Mouse (Mus musculus) forebrain, embryonic 15.5 days (tissue): ENCODE results near the gene Papss1. TPM values are rescaled to one million over a fixed set of nuclear protein-coding genes. Genes with fewer than 3 reads are reported as not detected.

Experiments
- ATAC-seq: fragments of 200-750 bp; cut with Nextera tagmentation; replicated peaks from 2 replicates; pipeline ENCODE4 v1.8.0; 2017; ENCODE audit warnings: mild to moderate bottlenecking, moderate TSS enrichment, moderate library complexity
- H3K27ac ChIP-seq: fragments of 300-500 bp; sonication (generic); replicated peaks from 2 replicates; pipeline ENCODE4 v1.5.1; 2015; ENCODE audit warnings: mild to moderate bottlenecking, inconsistent platforms
- H3K27me3 ChIP-seq: fragments of 300-500 bp; sonication (generic); 2 replicates; pipeline ENCODE4 v1.6.1; 2015; ENCODE audit warnings: inconsistent platforms
- H3K36me3 ChIP-seq: fragments of 300-500 bp; sonication (generic); 2 replicates; pipeline ENCODE4 v1.6.1; 2015; ENCODE audit warnings: mild to moderate bottlenecking, inconsistent platforms
- H3K4me1 ChIP-seq: fragments of 300-500 bp; sonication (generic); 2 replicates; pipeline ENCODE4 v1.6.1; 2015; ENCODE audit warnings: inconsistent platforms
- H3K4me2 ChIP-seq: fragments of 300-500 bp; sonication (generic); replicated peaks from 2 replicates; pipeline ENCODE4 v1.6.1; 2015; ENCODE audit warnings: mild to moderate bottlenecking, inconsistent platforms
- H3K4me3 ChIP-seq: fragments of 300-500 bp; sonication (generic); 2 replicates; pipeline ENCODE4 v1.5.1; 2015; ENCODE audit warnings: mild to moderate bottlenecking, inconsistent platforms
- H3K9ac ChIP-seq: fragments of 300-500 bp; sonication (generic); replicated peaks from 2 replicates; pipeline ENCODE4 v1.6.1; 2015; ENCODE audit warnings: mild to moderate bottlenecking, inconsistent platforms
- H3K9me3 ChIP-seq: fragments of 300-500 bp; sonication (generic); 2 replicates; pipeline ENCODE4 v1.6.1; 2016; ENCODE audit warnings: inconsistent platforms
- WGBS: fragments of 180-500 bp; shearing (Covaris S2); methylation state at CpG from one replicate; pipeline ENCODE4 v1.1.7; 2015; ENCODE audit warnings: mixed read lengths; 5-methylcytosine and 5-hydroxymethylcytosine counted together
- polyA plus RNA-seq: library from polyadenylated mRNA; unstranded; fragments of >200 nt; fragmentation: Nextera tagmentation; extraction: Ambion mirVana; gene quantifications from 2 replicates; pipeline ENCODE4 v1.2.1, GENCODE M21; 2015

The Papss1 gene
- polyA plus RNA-seq, 1 experiment from 2014 or later: 126 TPM

- Histone ChIP-seq H3K9me3 (no peaks in the 10 kb centered on the region), H3K27ac (no peak overlapping the region), H3K9ac (no peak overlapping the region), H3K27me3 (no peaks in the 10 kb centered on the region), H3K4me3 (no peak overlapping the region), H3K4me1 (no peaks in the 10 kb centered on the region), H3K4me2 (no peak overlapping the region), H3K36me3 (peaks cover 24% of the 10 kb centered on the region)
- 86% methylated on average over 15 of the region's 15 CpGs for WGBS
- ATAC-seq: no peak
Observed at GRCm38 (mm10) chr3:131593143-131593798, 28.7 kb downstream of the Papss1 start.

- H3K4me2 ChIP-seq: no peak overlapping the region
- no peaks in the 10 kb centered on the region for H3K9me3 ChIP-seq
- H3K9ac ChIP-seq: no peak overlapping the region
- 96% methylated on average over 11 of the region's 11 CpGs for WGBS
- H3K27me3 ChIP-seq: no peaks in the 10 kb centered on the region
- H3K36me3 ChIP-seq: peaks cover 16% of the 10 kb centered on the region; the same call in 1 of the 2 replicates
- H3K27ac ChIP-seq: no peak overlapping the region
- ATAC-seq: no peak; the same call in 1 of the 2 replicates
- no peak overlapping the region for H3K4me3 ChIP-seq
- no peaks in the 10 kb centered on the region for H3K4me1 ChIP-seq
Observed at GRCm38 (mm10) chr3:131594361-131594760, 29.8 kb downstream of the Papss1 start.

- 92% methylated on average over 14 of the region's 14 CpGs for WGBS
Observed at GRCm38 (mm10) chr3:131595546-131596245, 31.1 kb downstream of the Papss1 start.

GRCm38 (mm10) chr3:131600726-131601125 lies 36.2 kb downstream of the Papss1 start:
- ATAC-seq: no peak
- Histone ChIP-seq H3K4me1 (peaks cover 3% of the 10 kb centered on the region), H3K4me2 (no peak overlapping the region), H3K27ac (no peak overlapping the region), H3K36me3 (peaks cover 7% of the 10 kb centered on the region; the same call in 1 of the 2 replicates), H3K9ac (no peak overlapping the region), H3K27me3 (no peaks in the 10 kb centered on the region), H3K9me3 (no peaks in the 10 kb centered on the region), H3K4me3 (no peak overlapping the region)
- 95% methylated on average over 11 of the region's 11 CpGs for WGBS

More at GRCm38 (mm10) chr3:131595546-131596245, 31.1 kb downstream of the Papss1 start:
- H3K9me3 ChIP-seq: no peaks in the 10 kb centered on the region
- no peak overlapping the region for H3K4me3 ChIP-seq
- no peak for ATAC-seq
- H3K4me1 ChIP-seq: no peaks in the 10 kb centered on the region
- no peaks in the 10 kb centered on the region for H3K27me3 ChIP-seq
- no peak overlapping the region for H3K27ac ChIP-seq
- H3K4me2 ChIP-seq: no peak overlapping the region
- peaks cover 12% of the 10 kb centered on the region; the same call in 1 of the 2 replicates for H3K36me3 ChIP-seq
- no peak overlapping the region for H3K9ac ChIP-seq

GRCm38 (mm10) chr3:131601366-131601765 lies 36.8 kb downstream of the Papss1 start:
- peaks cover 3% of the 10 kb centered on the region for H3K4me1 ChIP-seq
- no peaks in the 10 kb centered on the region for H3K27me3 ChIP-seq
- 94% methylated on average over 1 of the region's 1 CpGs for WGBS

GRCm38 (mm10) chr3:131602995-131603414 lies 38.4 kb downstream of the Papss1 start:
- peak; percentile 69 for ATAC-seq
- no peak overlapping the region for H3K9ac ChIP-seq
- no peak overlapping the region for H3K4me2 ChIP-seq
- 44% methylated on average over 4 of the region's 4 CpGs for WGBS
- no peaks in the 10 kb centered on the region for H3K27me3 ChIP-seq
- no peak overlapping the region for H3K4me3 ChIP-seq
- H3K27ac ChIP-seq: no peak overlapping the region
- H3K4me1 ChIP-seq: peaks cover 3% of the 10 kb centered on the region
- no peaks in the 10 kb centered on the region for H3K9me3 ChIP-seq
- H3K36me3 ChIP-seq: peaks cover 30% of the 10 kb centered on the region

More at GRCm38 (mm10) chr3:131601366-131601765, 36.8 kb downstream of the Papss1 start:
- H3K36me3 ChIP-seq: peaks cover 14% of the 10 kb centered on the region; the same call in 1 of the 2 replicates
- H3K9ac ChIP-seq: no peak overlapping the region
- H3K4me3 ChIP-seq: no peak overlapping the region
- ATAC-seq: no peak
- no peak overlapping the region for H3K27ac ChIP-seq
- H3K9me3 ChIP-seq: no peaks in the 10 kb centered on the region
- H3K4me2 ChIP-seq: no peak overlapping the region

GRCm38 (mm10) chr3:131608112-131608511 lies 43.5 kb downstream of the Papss1 start:
- Histone ChIP-seq H3K4me1 (peaks cover 1% of the 10 kb centered on the region), H3K9ac (no peak overlapping the region), H3K27ac (no peak overlapping the region), H3K4me2 (no peak overlapping the region), H3K36me3 (peaks cover 41% of the 10 kb centered on the region), H3K27me3 (no peaks in the 10 kb centered on the region), H3K9me3 (no peaks in the 10 kb centered on the region), H3K4me3 (no peak overlapping the region)
- WGBS: 94% methylated on average over 6 of the region's 6 CpGs
- no peak for ATAC-seq

- 88% methylated on average over 4 of the region's 4 CpGs for WGBS
- Histone ChIP-seq H3K27me3 (no peaks in the 10 kb centered on the region), H3K4me1 (no peaks in the 10 kb centered on the region), H3K9me3 (no peaks in the 10 kb centered on the region), H3K9ac (no peak overlapping the region), H3K4me2 (no peak overlapping the region), H3K27ac (no peak overlapping the region), H3K4me3 (no peak overlapping the region), H3K36me3 (peaks cover 49% of the 10 kb centered on the region)
- ATAC-seq: no peak
Observed at GRCm38 (mm10) chr3:131609651-131610050, 45.1 kb downstream of the Papss1 start.

GRCm38 (mm10) chr3:131610595-131610994 lies 46.0 kb downstream of the Papss1 start:
- no peak for ATAC-seq
- Histone ChIP-seq H3K9ac (no peak overlapping the region), H3K4me2 (no peak overlapping the region), H3K27ac (no peak overlapping the region), H3K36me3 (peaks cover 47% of the 10 kb centered on the region), H3K4me3 (no peak overlapping the region), H3K9me3 (no peaks in the 10 kb centered on the region), H3K4me1 (no peaks in the 10 kb centered on the region), H3K27me3 (no peaks in the 10 kb centered on the region)
- WGBS: 72% methylated on average over 6 of the region's 6 CpGs

- WGBS: 83% methylated on average over 5 of the region's 5 CpGs
- Histone ChIP-seq H3K36me3 (peaks cover 28% of the 10 kb centered on the region), H3K9ac (no peak overlapping the region)
Observed at GRCm38 (mm10) chr3:131612847-131613246, 48.3 kb downstream of the Papss1 start.

GRCm38 (mm10) chr3:131614056-131614455 lies 49.5 kb downstream of the Papss1 start:
- no peak overlapping the region for H3K4me2 ChIP-seq
- H3K9ac ChIP-seq: no peak overlapping the region
- no peak overlapping the region for H3K27ac ChIP-seq
- no peak for ATAC-seq
- no peaks in the 10 kb centered on the region for H3K4me1 ChIP-seq
- no peaks in the 10 kb centered on the region for H3K9me3 ChIP-seq
- no peak overlapping the region for H3K4me3 ChIP-seq
- H3K36me3 ChIP-seq: peaks cover 28% of the 10 kb centered on the region
- H3K27me3 ChIP-seq: no peaks in the 10 kb centered on the region
- WGBS: 88% methylated on average over 8 of the region's 8 CpGs

More at GRCm38 (mm10) chr3:131612847-131613246, 48.3 kb downstream of the Papss1 start:
- no peaks in the 10 kb centered on the region for H3K4me1 ChIP-seq
- no peaks in the 10 kb centered on the region for H3K27me3 ChIP-seq
- H3K4me2 ChIP-seq: no peak overlapping the region
- no peak for ATAC-seq
- H3K9me3 ChIP-seq: no peaks in the 10 kb centered on the region
- no peak overlapping the region for H3K27ac ChIP-seq
- H3K4me3 ChIP-seq: no peak overlapping the region

- peaks cover 22% of the 10 kb centered on the region for H3K36me3 ChIP-seq
- H3K4me3 ChIP-seq: no peak overlapping the region
- no peak overlapping the region for H3K27ac ChIP-seq
- no peak overlapping the region for H3K4me2 ChIP-seq
- H3K9ac ChIP-seq: no peak overlapping the region
- no peaks in the 10 kb centered on the region for H3K9me3 ChIP-seq
- no peaks in the 10 kb centered on the region for H3K27me3 ChIP-seq
- ATAC-seq: no peak
- WGBS: 92% methylated on average over 18 of the region's 18 CpGs
- H3K4me1 ChIP-seq: no peaks in the 10 kb centered on the region
Observed at GRCm38 (mm10) chr3:131618580-131619338, 54.2 kb downstream of the Papss1 start.
